Comparison of ENCODE assay signal across 18 mouse cellular contexts in the genomic region with DNA sequence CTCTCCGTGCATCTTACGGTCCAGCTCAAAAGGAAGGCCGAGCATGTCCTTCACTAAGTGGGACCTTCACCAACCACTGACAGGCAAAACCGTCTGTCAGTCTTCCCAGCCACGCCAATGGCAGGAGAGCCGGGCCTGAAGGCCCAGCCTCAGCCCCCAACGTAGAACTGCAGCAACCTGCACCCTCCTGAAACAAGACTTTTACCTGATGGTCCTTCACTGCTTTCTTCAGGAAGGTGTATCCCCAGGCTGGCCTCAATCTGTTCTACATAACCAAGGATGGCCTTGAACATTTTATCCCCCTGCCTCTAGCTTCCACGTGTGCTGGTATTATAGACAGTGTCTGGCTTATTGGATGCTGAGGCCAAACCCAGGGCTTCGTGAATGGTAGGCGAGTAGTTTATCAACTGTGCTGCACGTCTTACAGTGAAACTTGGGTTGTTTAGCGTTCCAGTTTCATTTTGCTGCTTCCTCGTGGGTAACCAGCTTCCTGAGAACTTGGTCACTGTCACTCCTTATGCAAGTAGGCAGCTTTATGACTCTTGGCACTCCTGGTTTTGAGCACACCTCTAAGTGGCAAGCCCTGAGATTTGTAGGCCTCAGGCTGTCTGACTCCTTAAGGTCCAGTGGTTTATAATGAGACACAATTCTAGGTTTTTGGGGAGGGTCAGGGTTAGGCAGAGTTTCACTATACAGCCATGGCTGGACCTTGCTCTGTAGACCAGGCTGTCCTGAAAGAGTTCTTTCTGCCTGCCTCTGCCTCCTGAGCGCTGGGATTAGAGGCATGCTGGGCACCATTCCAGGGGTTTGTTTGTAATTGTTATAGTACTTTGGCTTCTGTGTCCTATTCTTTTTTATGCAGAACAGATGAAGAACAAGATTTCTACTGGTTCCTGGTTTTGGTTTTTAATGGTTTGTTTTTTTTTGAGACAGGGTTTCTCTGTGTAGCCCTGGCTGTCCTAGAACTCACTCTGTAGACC. TPM values are rescaled to one million over a fixed set of nuclear protein-coding genes. Genes with fewer than 3 reads are reported as not detected.
"Had no signal": no experiment of that assay in that cellular context is flagged by ENCODE, and none has a peak within 500 bp of the region (broad histone marks: within the 10 kb centered on the region; RNA-seq: fewer than 3 reads in every experiment).

No protein-coding gene starts in this region.

- H3K36me3 ChIP-seq: limb, embryonic 10.5 days; liver, embryonic 13.5 days; midbrain, embryonic 15.5 days; neural tube, embryonic 12.5 days had no signal

- H3K4me2 ChIP-seq: liver, embryonic 13.5 days; midbrain, embryonic 15.5 days; neural tube, embryonic 12.5 days had no signal

- H3K4me1 ChIP-seq: limb, embryonic 10.5 days; midbrain, embryonic 15.5 days; neural tube, embryonic 12.5 days had no signal

- DNase-seq: kidney, postnatal 4 days; liver, embryonic 13.5 days; liver, postnatal 0 days; retina, postnatal 1 day; right cerebral cortex, postnatal 4 days; thymus, postnatal 4 days had no signal

- H3K9me3 ChIP-seq: limb, embryonic 10.5 days; liver, embryonic 13.5 days; midbrain, embryonic 15.5 days; neural tube, embryonic 12.5 days had no signal

- H3K27me3 ChIP-seq: liver, embryonic 13.5 days; midbrain, embryonic 15.5 days; neural tube, embryonic 12.5 days had no signal

- H3K27ac ChIP-seq: hindbrain, postnatal 0 days; kidney, postnatal 0 days; left cerebral cortex, adult 2 months; limb, embryonic 10.5 days; liver, embryonic 13.5 days; macrophage; midbrain, embryonic 15.5 days; neural tube, embryonic 12.5 days had no signal

- H3K4me3 ChIP-seq: left cerebral cortex, adult 2 months; limb, embryonic 10.5 days; liver, embryonic 13.5 days; midbrain, embryonic 15.5 days; neural tube, embryonic 12.5 days had no signal

- H3K9ac ChIP-seq: liver, embryonic 13.5 days; liver, postnatal 0 days; midbrain, embryonic 15.5 days; neural tube, embryonic 12.5 days had no signal

- ATAC-seq: hindbrain, postnatal 0 days; liver, postnatal 0 days; lung, postnatal 0 days; midbrain, embryonic 15.5 days had no signal

RNA-seq across cellular contexts. Expression of a gene that starts 11.9 kb away (rescaled TPM):
- polyA plus RNA-seq: hindbrain, postnatal 0 days; limb, embryonic 10.5 days; macrophage; midbrain, embryonic 15.5 days; neural tube, embryonic 12.5 days had no signal

RNA-seq across cellular contexts. Expression of a gene that starts 25.6 kb away (rescaled TPM):
- polyA plus RNA-seq: hindbrain, postnatal 0 days; intestine, embryonic 14.5 days; limb, embryonic 10.5 days; liver, postnatal 0 days; lung, postnatal 0 days; macrophage; midbrain, embryonic 15.5 days; neural tube, embryonic 12.5 days; spleen, adult 2 months; stomach, embryonic 16.5 days had no signal

RNA-seq across cellular contexts. Expression of a gene that starts 29.5 kb away (rescaled TPM):
- polyA plus RNA-seq: hindbrain, postnatal 0 days; limb, embryonic 10.5 days; limb, embryonic 14.5 days; macrophage; midbrain, embryonic 15.5 days; neural tube, embryonic 12.5 days; spleen, adult 2 months had no signal

RNA-seq across cellular contexts. Expression of a gene that starts 53.0 kb away (rescaled TPM):
- polyA plus RNA-seq: hindbrain, postnatal 0 days; intestine, embryonic 14.5 days; kidney, postnatal 0 days; limb, embryonic 10.5 days; liver, postnatal 0 days; lung, postnatal 0 days; macrophage; midbrain, embryonic 15.5 days; neural tube, embryonic 12.5 days; spleen, adult 2 months; stomach, embryonic 16.5 days had no signal

RNA-seq across cellular contexts. Expression of a gene that starts 53.7 kb away (rescaled TPM):
- polyA plus RNA-seq: hindbrain, postnatal 0 days; limb, embryonic 10.5 days; midbrain, embryonic 15.5 days had no signal
